Mouse (Mus musculus): ENCODE results near the gene Ap2a1.

Gene Ap2a1

DNA sequence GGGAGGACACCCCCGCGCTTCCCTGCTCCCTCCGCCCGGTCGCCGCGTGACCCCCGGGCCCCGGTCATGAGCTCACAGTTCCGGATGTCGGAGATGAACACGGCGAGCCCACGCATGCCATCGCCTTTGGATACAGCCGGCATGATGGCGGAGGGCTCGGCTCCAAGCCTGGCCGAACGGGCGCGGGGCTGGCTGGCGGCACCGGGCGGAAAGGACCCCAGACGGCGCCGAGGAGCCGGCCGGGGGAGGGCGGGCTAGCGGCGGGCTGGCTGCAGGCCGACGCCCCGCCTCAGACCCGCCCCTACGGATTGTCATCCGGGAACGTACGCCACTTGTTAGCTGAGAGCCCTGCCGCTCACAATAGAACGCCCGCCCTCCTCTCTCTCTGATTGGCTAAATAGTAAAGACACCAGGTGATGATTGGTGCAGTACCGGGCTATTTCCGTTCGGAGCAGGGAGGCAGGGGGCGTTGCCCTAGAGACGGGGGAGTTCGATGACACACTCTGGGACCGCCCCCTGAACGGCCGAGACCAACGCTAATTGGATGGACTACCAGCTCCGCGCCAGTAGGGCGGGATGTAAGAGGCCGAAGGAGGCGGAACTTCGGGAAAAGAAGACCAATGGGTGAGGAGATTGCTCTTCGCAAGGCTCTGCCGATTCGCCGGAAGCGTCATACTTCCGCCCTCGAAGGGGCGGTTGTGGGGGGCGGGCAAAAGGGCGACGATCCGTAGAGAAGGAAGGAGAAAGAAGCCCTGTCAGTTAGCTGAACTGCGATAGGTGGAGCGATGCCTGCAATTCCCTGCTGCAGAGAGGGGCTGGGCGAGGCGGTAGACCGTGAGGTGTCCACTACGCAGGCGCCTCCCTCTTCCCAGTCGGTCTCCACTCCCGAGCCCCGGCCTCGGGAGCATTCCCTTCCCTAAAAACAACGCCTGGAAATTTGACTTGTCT is at the start of gene Ap2a1:
Ap2a1 (minus strand) TSS at position 293 of the 948 bp plus-strand sequence.
- DNase-seq (ENCODE audit: low spot score): peak; percentile 100

DNA sequence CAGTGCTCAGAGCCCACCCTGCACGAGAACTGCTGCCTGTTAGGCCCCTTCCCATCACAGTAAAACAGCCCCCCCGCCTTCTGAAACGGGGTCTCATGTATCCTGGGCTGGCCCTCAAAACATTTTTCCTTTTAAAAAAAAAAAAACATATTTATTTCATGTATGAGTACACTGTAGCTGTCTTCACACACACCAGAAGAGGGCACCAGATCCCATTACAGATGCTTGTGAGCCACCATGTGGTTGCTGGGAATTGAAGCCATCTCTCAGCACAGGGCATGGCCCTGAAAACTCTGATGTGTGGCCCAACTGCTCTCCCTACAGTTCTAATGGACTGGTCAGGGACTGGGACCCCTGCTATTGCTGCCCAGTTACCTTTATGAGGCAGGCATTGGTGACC is 49.0 kb upstream of the Ap2a1 start:
- no peak for DNase-seq (ENCODE audit: low spot score)

DNA sequence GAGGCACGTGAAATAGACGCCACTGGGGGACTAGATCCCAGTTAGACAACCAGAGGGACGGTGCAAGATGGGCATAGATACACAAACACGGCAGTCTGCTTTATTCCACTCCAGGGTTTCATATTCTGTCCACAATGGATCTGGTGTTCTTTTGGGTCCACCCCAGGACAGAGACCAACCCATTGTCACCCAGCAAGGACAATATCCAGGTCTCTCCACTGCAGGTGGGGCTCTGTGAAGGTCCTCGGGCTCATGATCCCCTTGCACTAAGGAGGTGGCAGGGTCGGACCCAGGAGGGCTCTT is 45.8 kb upstream of the Ap2a1 start:
- DNase-seq (ENCODE audit: low spot score): no peak

DNA sequence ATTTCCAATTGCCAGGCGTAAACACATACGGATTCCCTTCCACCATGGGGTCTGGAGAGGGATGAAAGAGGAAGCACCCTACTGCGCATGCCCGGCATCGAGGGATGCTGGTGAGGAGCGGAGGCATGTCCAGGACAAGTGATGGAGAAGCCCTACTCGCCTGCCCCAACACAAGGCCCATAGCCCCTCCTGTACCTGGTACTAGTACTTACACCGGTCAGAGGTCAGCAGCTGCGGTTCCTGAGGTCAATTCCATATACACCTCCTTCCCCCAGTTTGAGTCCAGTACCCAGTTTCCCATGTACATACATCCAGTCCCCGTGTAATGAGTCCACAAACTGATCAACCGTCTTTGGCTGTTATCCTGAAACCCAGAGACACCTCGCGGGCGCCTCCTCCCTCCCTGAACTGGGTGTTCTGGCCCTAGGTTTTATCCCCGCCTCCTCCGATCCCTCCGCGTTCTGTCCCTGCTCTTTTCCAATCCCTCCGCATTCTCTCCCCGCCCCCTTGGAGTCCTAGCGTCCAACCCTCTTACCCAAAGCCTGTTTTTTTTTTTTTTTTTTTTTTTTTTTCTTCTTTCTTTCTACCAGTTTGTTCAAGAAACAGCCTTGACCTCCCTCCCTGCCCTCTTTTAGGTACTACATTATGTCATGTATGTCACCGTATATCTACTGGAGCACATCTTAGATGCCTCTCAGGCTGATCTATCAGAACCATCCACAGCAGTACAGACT is 45.3 kb upstream of the Ap2a1 start, which contains the start of gene Cpt1c:
Cpt1c (minus strand) TSS at position 469 of the 734 bp plus-strand sequence.
- DNase-seq (ENCODE audit: low spot score): peak; percentile 79

DNA sequence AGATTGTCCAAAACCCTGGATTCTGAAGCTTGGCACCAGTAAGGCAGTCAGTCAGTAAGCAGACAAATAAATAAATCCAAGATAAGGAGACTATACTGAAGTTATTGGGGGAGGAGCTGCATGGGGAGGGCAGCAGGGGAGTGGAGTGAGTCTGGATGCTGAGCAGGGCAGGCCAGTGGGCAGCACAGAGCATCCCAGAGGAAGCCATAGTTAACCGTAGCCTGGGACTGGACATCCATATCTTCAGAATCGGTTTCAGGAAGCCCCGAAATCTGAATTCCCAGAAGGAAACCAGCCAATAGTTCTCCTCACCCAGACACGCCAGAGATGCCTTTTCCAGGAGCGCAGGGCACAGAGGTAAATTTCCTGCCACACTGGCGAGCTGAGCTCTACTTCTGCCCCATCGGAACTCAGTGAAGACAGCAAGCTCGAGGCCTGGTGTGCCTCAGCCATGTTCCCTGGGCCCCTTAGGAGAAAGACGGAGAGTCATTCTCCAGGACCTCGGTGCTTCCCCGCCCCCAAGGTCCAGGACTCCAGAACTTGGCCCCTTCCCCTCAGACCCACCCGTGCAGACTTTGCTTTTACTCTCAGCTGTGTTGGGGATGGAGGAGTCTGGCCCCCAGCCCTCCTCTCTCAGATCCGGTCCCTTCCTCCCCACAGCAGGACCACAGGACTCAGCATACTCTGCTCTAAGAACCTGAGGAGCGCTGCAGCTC is 44.3 kb upstream of the Ap2a1 start:
- no peak for DNase-seq (ENCODE audit: low spot score)

DNA sequence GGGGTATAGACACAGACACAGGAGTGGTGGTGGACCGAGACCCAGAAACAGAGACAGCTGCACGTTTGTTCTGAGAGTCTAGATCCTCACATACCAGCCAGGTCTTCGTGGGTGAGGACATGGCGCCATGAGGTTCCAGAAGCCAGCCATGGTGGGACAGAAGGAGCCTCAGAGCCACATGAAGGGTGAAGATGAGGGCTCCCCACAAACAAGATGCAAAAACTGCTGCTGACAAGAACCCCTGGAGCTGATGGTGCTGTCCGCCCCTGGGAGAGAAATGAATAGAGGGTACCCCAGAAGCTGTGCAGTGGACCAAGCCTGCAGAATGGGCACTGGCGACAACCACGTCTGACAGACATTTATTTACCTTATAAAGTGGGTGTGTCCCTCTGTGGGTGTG is 41.8 kb upstream of the Ap2a1 start:
- DNase-seq (ENCODE audit: low spot score): no peak

DNA sequence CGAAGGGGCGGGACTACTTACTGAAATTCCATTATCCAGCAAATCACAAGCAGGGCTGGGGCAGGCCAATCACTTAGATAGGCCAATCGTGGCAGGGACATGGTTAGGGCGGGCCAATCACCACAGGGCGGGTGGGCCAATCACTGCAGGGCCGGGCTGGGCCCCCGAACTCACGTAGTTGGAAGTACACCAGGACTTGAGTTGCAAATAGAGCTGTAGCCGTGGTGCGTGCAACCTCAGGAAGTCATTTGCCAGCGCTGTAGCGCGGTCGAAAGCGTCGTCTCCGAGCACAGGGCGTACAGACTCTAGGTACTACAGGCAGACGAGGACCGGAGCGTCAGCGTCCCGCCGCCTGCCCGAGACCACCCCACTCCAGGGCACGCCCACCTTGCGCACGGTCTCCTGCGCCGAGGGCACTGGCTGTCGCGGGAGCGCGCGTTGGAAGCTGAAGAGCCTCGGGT is 41.0 kb upstream of the Ap2a1 start:
- peak; percentile 66 for DNase-seq (ENCODE audit: low spot score)

DNA sequence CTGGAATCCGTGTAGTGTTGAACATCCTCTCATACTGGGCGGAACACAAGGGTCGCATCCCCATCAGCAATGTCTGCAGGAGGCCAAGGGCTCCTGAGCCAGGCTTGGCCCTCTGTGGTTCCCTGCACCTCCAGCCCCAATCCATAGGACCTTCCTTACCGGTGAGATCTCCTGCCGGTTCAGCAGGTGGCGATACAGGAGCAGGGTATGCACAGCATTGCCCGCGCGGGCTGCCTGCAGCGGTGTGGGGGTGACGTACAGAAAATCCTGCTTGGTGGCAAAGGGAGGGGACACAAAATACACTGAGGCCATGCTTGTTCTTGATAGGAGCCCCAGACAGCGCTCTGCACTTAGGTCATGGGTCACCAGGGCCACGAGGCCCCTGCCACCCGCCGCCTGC is 37.3 kb upstream of the Ap2a1 start:
- DNase-seq (ENCODE audit: low spot score): no peak

DNA sequence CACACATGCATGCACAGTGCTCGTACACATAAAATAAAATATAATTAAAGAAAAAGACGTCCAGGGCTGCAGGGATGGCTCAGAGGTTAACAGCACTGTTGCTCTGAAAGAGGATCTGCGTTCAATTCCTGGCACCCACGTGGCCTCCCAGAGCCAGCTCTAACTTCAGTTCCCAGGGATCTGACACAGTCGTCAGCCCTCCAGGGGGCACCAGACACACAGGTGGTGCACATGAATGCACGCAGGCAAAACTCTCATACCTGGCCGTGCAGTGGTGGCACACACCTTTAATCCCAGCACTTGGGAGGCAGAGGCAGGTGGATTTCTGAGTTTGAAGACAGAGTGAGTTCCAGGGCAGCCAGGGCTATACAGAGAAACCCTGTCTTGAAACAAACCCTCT is 36.7 kb upstream of the Ap2a1 start:
- no peak for DNase-seq (ENCODE audit: low spot score)

DNA sequence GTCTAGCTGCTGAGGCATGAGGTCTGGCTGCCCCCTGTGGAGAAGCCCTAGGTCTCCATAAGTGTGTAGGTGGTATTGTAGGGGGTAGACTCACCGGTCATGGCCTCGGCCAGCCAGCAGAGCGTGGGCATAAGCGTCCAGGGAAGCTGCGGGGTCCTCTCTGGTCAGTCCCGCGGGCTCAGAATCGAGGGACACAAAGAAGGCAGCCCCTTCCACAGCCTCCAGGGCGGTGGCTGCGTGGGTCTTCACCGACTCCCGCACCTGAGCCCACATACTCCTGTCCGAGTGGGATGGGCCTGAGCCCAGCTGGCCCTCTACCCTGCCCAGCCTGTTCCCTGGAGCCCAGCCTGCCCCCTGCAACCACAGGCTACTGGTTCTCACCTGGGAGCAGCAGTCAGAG is 35.7 kb upstream of the Ap2a1 start:
- DNase-seq (ENCODE audit: low spot score): no peak

DNA sequence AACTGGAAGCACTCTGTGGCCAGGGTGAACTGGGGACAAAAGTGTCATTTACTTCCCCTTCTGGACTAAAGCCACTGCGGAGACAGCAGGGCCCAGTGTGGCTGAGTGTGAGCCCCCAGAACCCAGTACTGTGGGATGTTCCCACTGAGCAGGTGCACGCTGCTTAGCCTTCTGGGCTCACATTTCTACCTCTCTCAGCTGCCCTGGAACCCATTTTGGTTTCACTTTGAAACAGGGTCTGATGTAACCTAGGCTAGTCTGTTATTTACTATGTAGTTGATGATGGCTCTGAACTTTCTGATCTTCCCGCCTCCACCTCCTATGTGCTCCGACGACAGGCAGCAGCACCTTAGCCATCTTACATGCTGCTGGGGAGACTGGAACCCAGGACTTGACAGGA is 33.5 kb upstream of the Ap2a1 start:
- no peak for DNase-seq (ENCODE audit: low spot score)

DNA sequence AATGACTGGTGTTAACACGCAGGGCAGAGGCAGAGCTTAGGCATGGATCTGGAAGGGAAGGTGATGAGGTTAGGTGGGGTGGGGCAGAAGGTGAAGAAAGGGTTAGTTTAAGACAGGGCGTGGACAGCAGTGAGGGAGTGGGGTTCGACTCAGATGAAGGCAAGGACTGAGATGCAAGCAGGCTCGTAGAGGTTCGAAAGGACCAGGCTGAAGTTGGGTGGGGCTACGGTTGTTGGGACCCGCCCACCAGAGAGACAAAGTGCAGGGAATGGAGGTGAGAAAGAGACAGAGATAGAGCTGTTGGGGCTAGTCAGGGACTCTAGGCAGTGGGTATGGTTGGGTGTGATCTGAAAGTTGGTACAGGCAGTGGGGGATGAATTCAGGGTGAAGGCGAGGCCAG is 33.0 kb upstream of the Ap2a1 start:
- DNase-seq (ENCODE audit: low spot score): no peak

DNA sequence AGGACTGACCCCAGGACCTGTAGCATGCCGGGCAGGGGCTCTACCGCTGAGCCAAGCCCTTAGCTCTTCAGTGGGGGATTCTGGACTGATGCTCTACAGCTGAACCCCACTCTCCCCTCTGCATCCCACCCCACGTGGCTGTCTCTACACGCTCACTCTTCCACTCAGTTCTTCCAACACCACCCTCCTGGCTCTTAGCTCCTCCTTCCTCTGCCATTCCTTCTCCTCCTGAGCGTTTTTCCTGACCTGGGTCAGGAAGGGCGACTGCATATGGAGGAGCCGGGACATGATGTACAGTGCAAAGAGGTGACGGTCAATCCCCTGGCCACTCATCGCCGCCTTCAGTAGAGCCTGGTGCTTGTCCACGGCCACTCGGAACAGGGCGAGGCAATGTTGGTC is 31.2 kb upstream of the Ap2a1 start:
- no peak for DNase-seq (ENCODE audit: low spot score)

DNA sequence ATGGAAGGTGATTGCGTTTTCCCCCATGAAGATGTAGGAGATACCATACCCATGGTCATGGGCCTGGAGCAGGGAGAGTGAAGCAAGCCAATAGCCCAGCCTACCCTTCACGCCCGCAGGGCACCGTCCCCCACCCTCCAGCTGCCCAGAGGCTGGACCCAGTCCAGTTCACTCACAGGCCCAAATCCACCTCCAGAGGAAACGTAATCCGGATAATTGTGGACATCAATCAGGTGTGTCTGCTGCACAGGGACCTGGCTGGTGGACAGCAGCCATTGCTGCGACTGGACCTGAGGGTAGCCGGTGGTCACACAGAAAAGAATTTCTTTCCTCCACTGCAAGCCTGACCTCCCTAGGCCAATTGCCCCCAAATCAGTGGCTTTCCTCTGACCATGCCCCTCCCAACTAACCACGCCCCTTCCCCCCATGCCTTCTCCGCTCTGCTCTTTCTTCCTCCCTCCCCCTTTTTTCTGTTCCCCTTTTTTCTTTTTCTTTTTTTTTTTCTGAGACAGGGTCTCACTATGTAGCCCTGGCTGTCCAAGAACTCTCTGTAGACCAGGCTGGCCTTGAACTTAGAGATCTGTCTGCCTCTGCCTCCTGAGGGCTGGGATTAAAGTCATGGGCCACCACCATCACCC is 30.7 kb upstream of the Ap2a1 start:
- no peak for DNase-seq (ENCODE audit: low spot score)

DNA sequence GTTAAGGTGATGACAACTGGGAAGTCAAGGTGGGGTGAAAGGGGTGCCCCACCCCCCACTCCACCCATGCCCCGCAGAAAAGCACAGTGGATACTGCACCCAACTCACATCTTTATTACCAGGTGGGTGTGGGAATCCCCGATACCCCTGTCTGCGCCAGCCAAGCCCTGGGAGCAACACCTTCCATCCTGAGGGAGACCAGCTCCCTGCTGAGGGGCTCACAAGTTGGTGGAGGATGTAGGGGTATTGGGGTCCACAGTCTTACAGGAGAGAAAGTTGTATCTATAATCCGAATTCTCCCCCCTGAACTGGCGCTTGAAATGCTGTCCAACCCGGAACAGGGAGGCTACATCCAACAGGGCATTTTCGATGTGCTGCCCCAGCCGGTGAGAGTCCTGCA is 30.0 kb upstream of the Ap2a1 start:
- DNase-seq (ENCODE audit: low spot score): no peak

DNA sequence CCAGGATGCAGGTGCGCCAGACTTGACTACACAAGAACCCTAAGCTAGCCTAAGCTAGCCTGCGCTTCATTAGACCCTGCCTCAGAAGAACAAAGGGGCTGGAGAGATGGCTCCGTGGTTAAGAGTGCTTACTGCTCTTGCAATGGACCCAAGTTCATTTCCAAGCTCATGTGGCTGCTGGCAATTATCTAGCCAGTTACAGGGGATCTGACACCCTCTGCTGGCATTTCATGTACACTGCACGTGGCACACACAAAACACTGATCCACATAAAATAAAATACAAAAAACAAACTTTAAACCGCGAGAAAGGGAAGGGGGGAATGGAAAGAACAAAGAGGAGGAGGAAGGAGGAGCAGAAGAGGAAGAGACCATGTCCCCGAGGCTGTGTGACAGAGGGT is 28.9 kb upstream of the Ap2a1 start:
- no peak for DNase-seq (ENCODE audit: low spot score)

DNA sequence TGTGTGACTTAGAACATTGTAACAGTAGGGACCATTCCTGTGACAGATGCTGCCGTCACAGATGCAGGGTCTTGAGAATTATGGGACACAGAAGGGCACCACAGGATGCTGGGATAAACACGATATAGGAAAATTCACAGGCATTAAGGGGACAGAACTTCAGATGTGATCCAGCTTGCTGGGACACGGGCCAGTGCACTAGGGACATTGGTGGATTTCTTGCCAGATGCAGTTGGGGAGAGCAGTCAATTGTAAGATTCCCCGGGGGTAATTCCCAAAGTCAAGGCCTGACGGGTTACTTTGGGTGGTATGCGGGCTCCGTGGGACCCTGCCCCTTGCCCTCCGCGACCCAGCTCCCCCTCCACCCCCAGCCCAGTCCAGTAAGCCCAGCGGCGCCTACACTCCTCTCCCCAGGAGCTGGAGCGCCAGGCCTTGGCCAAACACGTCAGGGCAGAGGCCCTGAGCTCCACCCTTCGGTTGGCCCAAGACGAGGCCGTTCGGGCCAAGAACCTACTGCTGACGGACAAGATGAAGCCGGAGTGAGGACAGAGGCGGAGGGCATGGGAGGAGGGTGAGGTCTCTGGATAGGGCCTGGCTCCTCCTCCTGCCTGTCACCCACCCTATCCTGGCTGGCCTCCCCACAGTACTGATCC is 28.0 kb upstream of the Ap2a1 start:
- DNase-seq (ENCODE audit: low spot score): no peak

DNA sequence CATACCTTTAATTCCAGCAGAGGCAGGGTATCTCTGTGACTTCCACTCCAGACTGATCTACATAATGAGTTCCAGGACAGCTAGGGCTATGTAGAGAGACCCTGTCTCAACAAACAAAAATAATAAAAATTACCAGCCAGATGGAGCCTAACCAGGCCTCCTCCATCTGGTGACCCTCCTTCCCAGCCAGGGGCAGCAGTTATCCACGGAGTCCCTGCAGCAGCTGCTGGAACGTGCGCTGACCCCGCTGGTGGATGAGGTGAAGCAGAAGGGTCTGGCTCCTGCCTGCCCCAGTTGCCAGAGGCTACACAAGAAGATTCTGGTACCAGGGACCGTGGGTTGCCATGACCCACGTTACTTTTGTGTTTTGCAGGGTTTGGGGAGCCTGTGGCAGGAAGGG is 27.0 kb upstream of the Ap2a1 start:
- DNase-seq (ENCODE audit: low spot score): no peak

DNA sequence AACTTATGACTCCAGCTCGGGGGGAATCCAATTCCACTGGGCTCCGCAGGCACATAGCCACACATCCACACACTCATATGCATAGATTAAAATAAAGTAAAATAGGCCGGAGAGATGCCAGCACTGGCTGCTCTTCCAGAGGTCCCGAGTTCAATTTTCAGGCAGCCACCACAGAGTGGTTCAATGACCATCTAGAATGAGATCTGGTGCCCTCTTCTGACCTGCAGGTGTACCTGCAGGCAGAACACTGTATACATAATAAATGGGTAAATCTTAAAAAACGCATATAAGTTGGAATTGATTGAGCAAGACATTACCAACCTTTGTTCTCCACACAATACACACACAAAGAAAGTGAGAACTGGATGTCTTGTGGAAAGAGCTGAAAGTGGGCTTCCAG is 26.3 kb upstream of the Ap2a1 start:
- DNase-seq (ENCODE audit: low spot score): no peak

DNA sequence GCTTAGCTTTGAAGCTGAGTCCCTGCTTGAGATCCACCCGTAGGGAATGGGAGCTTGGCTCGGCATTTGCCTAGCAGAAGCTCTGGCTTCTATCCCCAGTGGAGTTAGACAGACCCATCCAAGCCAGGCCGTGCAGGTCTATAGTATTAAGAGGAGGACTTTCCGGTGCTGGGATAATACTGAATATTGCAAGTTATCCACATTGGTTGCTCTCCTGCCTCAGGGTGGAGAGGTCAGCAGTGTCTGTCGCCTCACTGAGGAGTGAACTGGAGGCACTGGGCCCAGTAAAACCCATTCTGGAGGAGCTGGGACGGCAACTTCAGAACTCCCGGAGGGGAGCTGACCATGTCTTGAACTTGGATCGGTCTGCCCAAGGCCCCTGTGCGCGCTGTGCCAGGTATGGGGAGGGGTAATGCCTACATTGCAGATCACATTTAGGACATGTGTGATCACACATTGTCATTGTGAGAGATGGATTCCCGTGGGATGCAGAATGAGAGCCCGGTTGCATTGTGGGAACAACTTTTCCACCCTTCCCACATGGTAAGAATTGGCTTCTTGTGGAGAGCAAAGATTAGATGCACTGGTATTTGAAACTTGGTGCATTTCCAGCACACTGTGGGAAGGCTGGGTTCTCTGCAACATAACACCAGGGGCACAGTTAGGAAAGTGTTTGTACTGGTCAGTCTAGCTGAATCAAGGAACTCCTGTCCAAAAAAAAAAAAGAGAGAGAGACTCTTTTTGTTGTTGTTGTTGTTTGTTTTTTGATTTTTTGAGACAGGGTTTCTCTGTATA is 25.0 kb upstream of the Ap2a1 start:
- no peak for DNase-seq (ENCODE audit: low spot score)

DNA sequence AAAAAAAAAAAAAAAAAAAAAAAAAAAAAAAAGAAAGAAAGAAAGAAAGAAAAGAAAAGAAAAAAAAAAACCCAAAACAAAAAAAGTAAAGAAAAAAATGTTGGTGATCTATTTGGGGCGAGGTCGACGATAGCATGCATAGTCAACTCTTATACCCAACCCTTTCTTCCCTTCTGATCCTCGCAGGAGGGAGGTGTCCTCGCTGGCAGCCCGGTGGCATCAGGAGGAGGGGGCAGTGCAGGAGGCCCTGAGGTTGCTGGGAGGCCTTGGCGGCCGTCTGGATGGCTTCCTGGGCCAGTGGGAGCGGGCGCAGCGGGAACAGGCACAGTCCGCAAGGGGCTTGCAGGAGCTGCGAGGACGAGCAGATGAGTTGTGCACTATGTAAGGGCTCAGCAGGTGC is 24.3 kb upstream of the Ap2a1 start:
- no peak for DNase-seq (ENCODE audit: low spot score)

Measured in c-Kit-positive CD71-positive TER-119-positive erythroid progenitor cells, embryonic 14.5 days (primary cell).